Mouse (Mus musculus) intestine, embryonic 14.5 days (tissue): ENCODE measurements around the gene Cfap97d2. TPM values are rescaled to one million over a fixed set of nuclear protein-coding genes. Genes with fewer than 3 reads are reported as not detected.
"Not testable (repeated sequence)": the region's sequence is repeated elsewhere in the genome, so short reads cannot be mapped to it uniquely, and the experiment has no call there.

Experiments used
- ATAC-seq: fragments of 200-750 bp; cut with Nextera tagmentation; replicated peaks from 2 replicates; pipeline ENCODE4 v1.8.0; 2017; ENCODE audit warnings: low read depth, moderate number of reproducible peaks, moderate TSS enrichment, moderate library complexity; ENCODE audit not compliant: low FRiP score, low TSS enrichment
- DNase-seq: peaks from one replicate; pipeline ENCODE4 v3.0.0-alpha.2; 2018; ENCODE audit warnings: low spot score
- H3K27ac ChIP-seq: fragments of 300-500 bp; sonication (generic); 2 replicates; pipeline ENCODE4 v1.5.1; 2014; ENCODE audit warnings: low read depth, mild to moderate bottlenecking, control low read depth
- H3K27me3 ChIP-seq: fragments of 300-500 bp; sonication (generic); replicated peaks from 2 replicates; pipeline ENCODE4 v1.6.1; 2014; ENCODE audit warnings: low read length, control low read depth; ENCODE audit not compliant: control insufficient read depth, insufficient read depth
- H3K36me3 ChIP-seq: fragments of 300-500 bp; sonication (generic); 2 replicates; pipeline ENCODE4 v1.6.1; 2014; ENCODE audit warnings: low read length, control low read depth; ENCODE audit not compliant: control insufficient read depth, insufficient read depth
- H3K4me1 ChIP-seq: fragments of 300-500 bp; sonication (generic); replicated peaks from 2 replicates; pipeline ENCODE4 v1.6.1; 2014; ENCODE audit warnings: low read length, control low read depth, mixed read lengths; ENCODE audit not compliant: control insufficient read depth, insufficient read depth
- H3K4me2 ChIP-seq: fragments of 300-500 bp; sonication (generic); 2 replicates; pipeline ENCODE4 v1.6.1; 2014; ENCODE audit warnings: low read length
- H3K4me3 ChIP-seq: fragments of 300-500 bp; sonication (generic); 2 replicates; pipeline ENCODE4 v1.5.1; 2014; ENCODE audit warnings: low read depth, low read length, control low read depth, mixed read lengths
- H3K9ac ChIP-seq: fragments of 300-500 bp; sonication (generic); 2 replicates; pipeline ENCODE4 v1.6.1; 2014; ENCODE audit warnings: mild to moderate bottlenecking, low read length
- H3K9me3 ChIP-seq: fragments of 300-500 bp; sonication (generic); 2 replicates; pipeline ENCODE4 v1.6.1; 2016; ENCODE audit warnings: low read length, control low read depth; ENCODE audit not compliant: control insufficient read depth
- WGBS: fragments of 180-500 bp; shearing (Covaris S2); extraction: QIAGEN DNeasy Blood & Tissue Kit; methylation state at CpG from one replicate; pipeline ENCODE4 v1.1.7; 2014; 5-methylcytosine and 5-hydroxymethylcytosine counted together
- polyA plus RNA-seq: library from polyadenylated mRNA; unstranded; fragments of >200 nt; fragmentation: Nextera tagmentation; extraction: Ambion mirVana; gene quantifications from 2 replicates; pipeline ENCODE4 v1.2.1, GENCODE M21; 2014

Gene Cfap97d2
- polyA plus RNA-seq, 1 experiment from 2014 or later = not detected

GRCm38 (mm10) chr8:13740817-13741613 lies 35.3 kb downstream of the Cfap97d2 start:
- no peak overlapping the region for H3K4me2 ChIP-seq
- H3K27me3 ChIP-seq = no peaks in the 10 kb centered on the region
- H3K27ac ChIP-seq = peak overlapping the region; percentile 83
- 82% methylated on average over 7 of the region's 7 CpGs for WGBS
- ATAC-seq (no peak), DNase-seq (no peak)
- H3K4me3 ChIP-seq = no peak overlapping the region
- no peak overlapping the region for H3K9ac ChIP-seq
- no peaks in the 10 kb centered on the region for H3K36me3 ChIP-seq
- peaks cover 8% of the 10 kb centered on the region; the same call in 1 of the 2 replicates for H3K4me1 ChIP-seq
- H3K9me3 ChIP-seq = no peaks in the 10 kb centered on the region

GRCm38 (mm10) chr8:13746212-13746611 lies 40.5 kb downstream of the Cfap97d2 start:
- H3K4me1 ChIP-seq = peaks cover 13% of the 10 kb centered on the region
- not testable (repeated sequence) for H3K9ac ChIP-seq, H3K4me2 ChIP-seq, H3K36me3 ChIP-seq, H3K27ac ChIP-seq, DNase-seq, ATAC-seq, H3K4me3 ChIP-seq, H3K9me3 ChIP-seq, H3K27me3 ChIP-seq
- WGBS = 97% methylated on average over 5 of the region's 6 CpGs

DNA sequence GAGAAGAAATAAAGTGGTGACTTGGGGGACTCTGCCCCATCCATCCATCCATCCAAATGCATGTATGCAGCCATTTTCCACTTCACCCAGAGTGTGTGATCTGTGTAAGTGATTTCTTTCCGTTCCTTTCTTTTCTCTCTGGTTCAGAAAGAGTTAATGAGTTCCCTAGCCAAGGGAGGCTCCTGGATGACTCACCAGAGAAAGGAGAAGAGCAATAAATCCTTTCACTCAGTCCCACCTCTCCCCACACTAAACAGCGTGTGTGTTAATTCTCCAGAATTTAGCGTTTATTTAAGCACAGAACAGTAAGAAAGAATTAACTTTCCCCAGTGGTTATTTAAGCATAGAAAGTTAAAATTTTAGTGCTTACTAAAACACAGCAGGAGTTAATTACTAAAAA lies 41.9 kb downstream of the Cfap97d2 start:
- H3K9me3 ChIP-seq = no peaks in the 10 kb centered on the region
- H3K4me2 ChIP-seq = peak overlapping the region; percentile 29; the same call in 1 of the 2 replicates
- no peak for DNase-seq
- peak; percentile 81 for ATAC-seq
- H3K36me3 ChIP-seq = no peaks in the 10 kb centered on the region
- H3K4me1 ChIP-seq = peaks cover 13% of the 10 kb centered on the region
- no peaks in the 10 kb centered on the region for H3K27me3 ChIP-seq
- WGBS = 2% methylated on average over 3 of the region's 3 CpGs
- peak overlapping the region; percentile 43; the same call in 1 of the 2 replicates for H3K27ac ChIP-seq
- H3K4me3 ChIP-seq = no peak overlapping the region
- no peak overlapping the region for H3K9ac ChIP-seq

DNA sequence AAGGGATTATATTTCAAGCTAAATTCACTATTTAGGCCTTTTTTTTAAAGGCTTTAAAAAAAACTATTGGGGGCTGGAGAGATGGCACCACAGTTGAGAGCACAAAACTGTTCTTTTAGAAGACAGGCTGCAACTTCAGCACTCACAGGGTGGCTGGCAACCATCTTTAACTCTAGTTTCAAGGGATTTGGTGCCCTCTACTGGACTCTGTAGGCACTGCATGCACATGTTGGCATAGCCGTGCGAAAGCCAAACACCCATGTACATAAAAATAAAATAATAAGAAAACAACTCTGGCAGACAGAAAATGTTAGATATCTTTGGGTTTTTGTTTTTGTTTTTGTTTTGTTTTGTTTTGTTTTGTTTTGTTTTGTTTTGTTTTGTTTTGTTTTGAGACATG lies 48.0 kb downstream of the Cfap97d2 start:
- Histone ChIP-seq H3K9me3 (no peaks in the 10 kb centered on the region), H3K4me2 (no peak overlapping the region), H3K4me1 (peaks cover 11% of the 10 kb centered on the region), H3K9ac (no peak overlapping the region), H3K27ac (no peak overlapping the region), H3K4me3 (no peak overlapping the region), H3K36me3 (no peaks in the 10 kb centered on the region), H3K27me3 (no peaks in the 10 kb centered on the region)
- DNase-seq (peak; percentile 89), ATAC-seq (no peak)
- 27% methylated on average over 2 of the region's 2 CpGs for WGBS

DNA sequence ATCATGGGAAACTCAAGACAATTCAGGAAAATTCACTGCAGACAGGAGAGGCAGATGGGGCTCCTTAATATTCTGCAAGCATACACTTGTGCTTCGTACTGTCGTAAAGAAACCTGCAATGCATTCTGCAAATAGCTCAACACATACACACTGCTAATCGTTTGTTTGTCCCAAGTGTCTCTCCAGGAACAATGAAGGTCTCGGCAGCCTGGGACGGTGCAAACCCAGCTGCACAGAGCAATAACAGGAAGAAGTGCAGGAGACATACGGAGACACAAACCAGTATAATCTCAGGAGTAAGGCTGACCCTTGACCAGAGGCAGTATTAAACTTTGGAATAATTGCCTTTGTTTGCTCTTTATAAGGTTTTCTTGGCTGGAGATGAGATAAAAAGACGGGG lies 50.8 kb downstream of the Cfap97d2 start:
- H3K4me2 ChIP-seq = no peak overlapping the region; the same call in 1 of the 2 replicates
- peaks cover 20% of the 10 kb centered on the region for H3K4me1 ChIP-seq
- H3K36me3 ChIP-seq = peaks cover 17% of the 10 kb centered on the region
- H3K9me3 ChIP-seq = no peaks in the 10 kb centered on the region
- no peak overlapping the region for H3K27ac ChIP-seq
- no peak overlapping the region for H3K4me3 ChIP-seq
- no peaks in the 10 kb centered on the region for H3K27me3 ChIP-seq
- no peak overlapping the region for H3K9ac ChIP-seq
- DNase-seq = no peak
- 57% methylated on average over 7 of the region's 7 CpGs for WGBS
- no peak for ATAC-seq

DNA sequence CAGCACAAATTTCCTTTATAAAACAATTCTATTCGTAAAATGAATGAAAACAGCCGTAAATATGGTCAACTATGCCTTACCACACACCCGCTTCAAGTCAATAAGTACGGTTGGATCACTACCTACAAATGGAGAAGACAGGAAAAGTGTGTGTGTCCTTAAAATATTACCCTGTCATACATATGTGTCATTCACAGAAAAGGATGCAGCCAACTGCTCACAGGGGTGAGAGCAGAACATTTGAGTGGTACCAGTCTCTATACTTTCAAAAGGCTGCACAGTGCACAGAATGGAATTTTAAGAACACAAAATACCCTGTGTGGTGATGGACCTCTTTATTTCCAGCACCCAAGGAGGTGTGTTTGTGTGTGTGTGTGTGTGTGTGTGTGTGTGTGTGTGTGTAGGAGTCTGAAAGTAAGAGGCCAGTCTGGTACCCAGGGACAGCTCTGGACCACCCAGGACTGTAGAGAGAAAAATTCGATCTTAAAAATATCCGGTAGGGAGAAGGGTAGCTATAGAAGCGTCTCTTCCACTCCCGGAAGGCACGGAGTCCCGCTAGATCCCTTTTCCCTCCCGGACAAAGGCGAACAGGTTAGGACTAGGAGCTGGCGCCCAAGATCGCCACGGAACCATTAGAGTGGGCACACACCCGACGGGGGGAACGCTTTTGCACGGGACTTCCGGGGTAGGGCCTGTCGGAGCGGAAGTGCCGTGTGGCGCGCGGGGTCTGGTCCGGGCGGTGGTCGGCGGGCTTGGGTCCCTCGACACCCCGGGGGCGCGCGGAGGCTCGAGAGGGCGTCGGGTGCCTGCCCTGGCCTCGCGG lies 51.5 kb downstream of the Cfap97d2 start, which contains the start of gene Cdc16:
TSS of gene Cdc16 (plus strand) at position 695 of the 823 bp plus-strand sequence.
- H3K27me3 ChIP-seq = no peaks in the 10 kb centered on the region
- DNase-seq (peak; percentile 98), ATAC-seq (peak; percentile 96)
- peak within 1 kb of the TSS; percentile 88 for H3K4me3 ChIP-seq
- peak within 1 kb of the TSS; percentile 61 for H3K4me2 ChIP-seq
- peaks cover 20% of the 10 kb centered on the region for H3K4me1 ChIP-seq
- WGBS = 7% methylated on average over 40 of the region's 40 CpGs
- H3K9ac ChIP-seq = peak within 1 kb of the TSS; percentile 89
- H3K9me3 ChIP-seq = no peaks in the 10 kb centered on the region
- peaks cover 24% of the 10 kb centered on the region for H3K36me3 ChIP-seq
- peak within 1 kb of the TSS; percentile 82 for H3K27ac ChIP-seq

GRCm38 (mm10) chr8:13757805-13758727 lies 52.4 kb downstream of the Cfap97d2 start:
- ATAC-seq (peak; percentile 70), DNase-seq (peak; percentile 72)
- Histone ChIP-seq H3K27ac (peak overlapping the region; percentile 82), H3K9ac (peak overlapping the region; percentile 89), H3K4me1 (peaks cover 20% of the 10 kb centered on the region), H3K27me3 (no peaks in the 10 kb centered on the region), H3K36me3 (peaks cover 32% of the 10 kb centered on the region), H3K4me3 (peak overlapping the region; percentile 88), H3K9me3 (no peaks in the 10 kb centered on the region), H3K4me2 (peak overlapping the region; percentile 61)
- under 1% methylated on average over 38 of the region's 38 CpGs for WGBS

GRCm38 (mm10) chr8:13769206-13769605 lies 63.5 kb downstream of the Cfap97d2 start:
- WGBS = 86% methylated on average over 11 of the region's 11 CpGs
- no peak overlapping the region for H3K4me3 ChIP-seq
- H3K9ac ChIP-seq = no peak overlapping the region
- H3K9me3 ChIP-seq = no peaks in the 10 kb centered on the region
- H3K4me1 ChIP-seq = no peaks in the 10 kb centered on the region
- H3K36me3 ChIP-seq = peaks cover 98% of the 10 kb centered on the region
- H3K27me3 ChIP-seq = no peaks in the 10 kb centered on the region
- no peak overlapping the region for H3K4me2 ChIP-seq
- no peak for ATAC-seq
- H3K27ac ChIP-seq = no peak overlapping the region
- DNase-seq = no peak
